Mouse (Mus musculus) embryonic facial prominence, embryonic 11.5 days (tissue): ENCODE measurements around the gene Psg26. TPM values are rescaled to one million over a fixed set of nuclear protein-coding genes. Genes with fewer than 3 reads are reported as not detected.
"Not testable (repeated sequence)": the region's sequence is repeated elsewhere in the genome, so short reads cannot be mapped to it uniquely, and the experiment has no call there.

ENCODE experiments used
- ATAC-seq: fragments of 200-750 bp; cut with Nextera tagmentation; replicated peaks from 2 replicates; pipeline ENCODE4 v1.8.0; 2017; ENCODE audit warnings: low read depth; ENCODE audit not compliant: insufficient number of reproducible peaks, low FRiP score, low TSS enrichment
- DNase-seq: peaks from one replicate; pipeline ENCODE4 v3.0.0-alpha.2; 2015; ENCODE audit warnings: low spot score
- H3K27ac ChIP-seq: fragments of 300-500 bp; sonication (generic); replicated peaks from 2 replicates; pipeline ENCODE4 v1.5.1; 2014; ENCODE audit warnings: mild to moderate bottlenecking, low read depth, low read length, control low read depth
- H3K27me3 ChIP-seq: fragments of 300-500 bp; sonication (generic); 2 replicates; pipeline ENCODE4 v1.6.1; 2014; ENCODE audit warnings: mild to moderate bottlenecking, low read length, moderate library complexity, mixed read lengths; ENCODE audit not compliant: control insufficient read depth, insufficient read depth
- H3K36me3 ChIP-seq: fragments of 300-500 bp; sonication (generic); replicated peaks from 2 replicates; pipeline ENCODE4 v1.6.1; 2014; ENCODE audit warnings: low read depth, mild to moderate bottlenecking, low read length, moderate library complexity, mixed read lengths; ENCODE audit not compliant: control insufficient read depth, insufficient read depth
- H3K4me1 ChIP-seq: fragments of 300-500 bp; sonication (generic); 2 replicates; pipeline ENCODE4 v1.6.1; 2014; ENCODE audit warnings: low read length, mixed read lengths; ENCODE audit not compliant: control insufficient read depth, insufficient read depth
- H3K4me2 ChIP-seq: fragments of 300-500 bp; sonication (generic); 2 replicates; pipeline ENCODE4 v1.6.1; 2014; ENCODE audit warnings: low read depth, mild to moderate bottlenecking, control low read depth, low read length, moderate library complexity
- H3K4me3 ChIP-seq: fragments of 300-500 bp; sonication (generic); 2 replicates; pipeline ENCODE4 v1.5.1; 2014; ENCODE audit warnings: low read depth, low read length, control low read depth
- H3K9ac ChIP-seq: fragments of 300-500 bp; sonication (generic); replicated peaks from 2 replicates; pipeline ENCODE4 v1.6.1; 2014; ENCODE audit warnings: mild to moderate bottlenecking, control low read depth, low read length
- H3K9me3 ChIP-seq: fragments of 300-500 bp; sonication (generic); replicated peaks from 2 replicates; pipeline ENCODE4 v1.6.1; 2016; ENCODE audit warnings: mild to moderate bottlenecking, low read length, inconsistent platforms, mixed read lengths; ENCODE audit not compliant: control insufficient read depth
- WGBS: fragments of 180-500 bp; shearing (Covaris S2); extraction: QIAGEN DNeasy Blood & Tissue Kit; methylation state at CpG from one replicate; pipeline ENCODE4 v1.1.7; 2014; 5-methylcytosine and 5-hydroxymethylcytosine counted together
- polyA plus RNA-seq: library from polyadenylated mRNA; unstranded; fragments of >200 nt; fragmentation: Nextera tagmentation; extraction: Ambion mirVana; gene quantifications from 2 replicates; pipeline ENCODE4 v1.2.1, GENCODE M21; 2014

Gene Psg26
- polyA plus RNA-seq: not detected in 2 replicates

DNA sequence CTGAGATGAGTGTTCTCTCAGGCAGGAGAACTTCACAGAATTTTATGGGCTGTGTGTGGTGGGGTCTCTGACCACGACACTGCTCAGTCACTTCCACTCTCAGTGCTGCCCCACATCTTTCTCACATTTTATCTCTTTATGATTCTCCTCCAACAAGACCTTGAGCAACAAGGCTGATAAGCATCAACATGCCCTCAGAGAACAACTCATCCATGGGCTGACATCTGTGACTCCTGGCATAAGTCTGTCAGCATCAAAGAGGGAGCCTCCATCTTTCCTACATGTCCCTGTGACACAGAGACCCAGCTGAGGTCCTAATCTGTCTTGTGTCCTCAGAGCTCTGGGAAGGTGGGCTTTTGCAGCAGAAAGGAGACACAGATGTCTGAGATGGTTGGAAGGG lies at the start of gene Psg26:
Psg26 (minus strand) TSS at position 101 of the 400 bp plus-strand sequence.
- no peak within 1 kb of the TSS for H3K9ac ChIP-seq
- H3K4me2 ChIP-seq: no peak within 1 kb of the TSS
- WGBS: 83% methylated on average over 1 of the region's 1 CpGs
- H3K4me1 ChIP-seq: no peaks in the 10 kb centered on the region
- H3K9me3 ChIP-seq: no peaks in the 10 kb centered on the region
- H3K27me3 ChIP-seq: no peaks in the 10 kb centered on the region
- DNase-seq (no peak), ATAC-seq (no peak)
- H3K4me3 ChIP-seq: no peak within 1 kb of the TSS
- no peaks in the 10 kb centered on the region for H3K36me3 ChIP-seq
- H3K27ac ChIP-seq: no peak within 1 kb of the TSS

DNA sequence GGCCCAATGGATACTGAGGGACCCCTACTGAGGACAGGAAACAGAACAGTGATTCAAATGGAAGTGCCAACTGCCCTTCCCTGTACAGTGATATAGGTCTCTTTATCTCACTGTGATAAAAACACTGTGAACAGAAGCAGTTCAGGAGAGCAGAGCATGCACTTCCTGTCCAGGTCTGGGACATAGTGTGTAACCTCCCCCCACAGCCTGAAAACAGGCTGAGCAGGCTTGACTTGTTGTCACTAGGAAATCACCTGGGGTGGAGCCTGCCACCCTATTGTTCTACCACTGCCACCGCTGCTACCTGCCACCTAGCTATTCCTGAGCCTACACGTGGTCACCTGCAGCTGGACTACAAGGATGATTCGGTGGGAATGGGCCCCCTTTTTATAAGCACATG lies 49.4 kb upstream of the Psg26 start:
- no peaks in the 10 kb centered on the region for H3K27me3 ChIP-seq
- no peaks in the 10 kb centered on the region for H3K9me3 ChIP-seq
- ATAC-seq: no peak
- no peak overlapping the region for H3K4me3 ChIP-seq
- H3K27ac ChIP-seq: no peak overlapping the region
- DNase-seq: no peak
- no peak overlapping the region for H3K9ac ChIP-seq
- 46% methylated on average over 3 of the region's 3 CpGs for WGBS
- no peaks in the 10 kb centered on the region for H3K36me3 ChIP-seq
- H3K4me2 ChIP-seq: no peak overlapping the region
- H3K4me1 ChIP-seq: no peaks in the 10 kb centered on the region

DNA sequence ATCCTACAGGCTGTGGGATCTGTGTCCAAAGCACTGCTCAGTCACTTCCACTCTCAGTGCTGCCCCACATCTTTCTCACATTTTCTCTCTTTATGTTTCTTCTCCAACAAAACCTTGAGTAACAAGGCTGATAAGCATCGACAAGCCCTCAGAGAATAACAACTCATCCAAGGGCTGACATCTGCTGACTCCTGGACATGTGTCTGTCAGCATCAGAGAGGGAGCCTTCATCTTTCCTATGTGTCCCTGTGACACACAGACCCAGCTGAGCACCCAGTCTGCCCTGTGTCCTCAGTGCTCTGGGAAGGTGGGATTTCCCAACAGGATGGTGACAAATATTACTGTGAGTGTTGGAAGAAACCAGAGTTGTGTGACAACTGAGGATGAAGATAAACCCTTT lies 48.2 kb upstream of the Psg26 start, which contains the start of gene Psg25:
Psg25 (minus strand) TSS at position 101 of the 400 bp plus-strand sequence.
- Histone ChIP-seq H3K4me3 (no peak within 1 kb of the TSS), H3K9ac (no peak within 1 kb of the TSS), H3K36me3 (no peaks in the 10 kb centered on the region), H3K9me3 (no peaks in the 10 kb centered on the region), H3K27ac (no peak within 1 kb of the TSS), H3K27me3 (no peaks in the 10 kb centered on the region), H3K4me2 (no peak within 1 kb of the TSS), H3K4me1 (no peaks in the 10 kb centered on the region)
- DNase-seq: no peak
- ATAC-seq: no peak
- WGBS: 81% methylated on average over 1 of the region's 1 CpGs

DNA sequence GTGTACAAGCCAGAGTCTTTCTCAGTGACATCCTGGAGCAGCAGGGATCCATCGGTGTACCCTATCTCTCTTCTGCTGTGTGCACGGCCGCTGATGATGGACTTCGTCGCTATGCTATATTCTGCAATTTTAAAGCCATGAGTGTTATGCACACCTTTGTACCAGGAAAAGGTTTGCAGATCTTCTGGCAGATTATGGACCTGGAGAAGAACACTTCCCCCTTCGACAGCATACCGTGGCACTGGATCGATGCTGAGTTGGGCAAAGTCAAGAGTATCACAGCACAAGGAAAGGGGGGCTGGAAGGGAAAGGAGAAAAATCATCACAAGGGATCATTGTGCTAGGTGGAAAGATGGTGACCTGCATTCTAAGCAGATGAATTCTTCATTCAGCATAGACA lies 40.7 kb upstream of the Psg26 start:
- WGBS: 92% methylated on average over 8 of the region's 8 CpGs
- Histone ChIP-seq H3K4me3 (no peak overlapping the region), H3K4me2 (no peak overlapping the region), H3K9ac (no peak overlapping the region), H3K27me3 (no peaks in the 10 kb centered on the region), H3K36me3 (no peaks in the 10 kb centered on the region), H3K4me1 (no peaks in the 10 kb centered on the region), H3K9me3 (no peaks in the 10 kb centered on the region), H3K27ac (no peak overlapping the region)
- DNase-seq (no peak), ATAC-seq (no peak)

DNA sequence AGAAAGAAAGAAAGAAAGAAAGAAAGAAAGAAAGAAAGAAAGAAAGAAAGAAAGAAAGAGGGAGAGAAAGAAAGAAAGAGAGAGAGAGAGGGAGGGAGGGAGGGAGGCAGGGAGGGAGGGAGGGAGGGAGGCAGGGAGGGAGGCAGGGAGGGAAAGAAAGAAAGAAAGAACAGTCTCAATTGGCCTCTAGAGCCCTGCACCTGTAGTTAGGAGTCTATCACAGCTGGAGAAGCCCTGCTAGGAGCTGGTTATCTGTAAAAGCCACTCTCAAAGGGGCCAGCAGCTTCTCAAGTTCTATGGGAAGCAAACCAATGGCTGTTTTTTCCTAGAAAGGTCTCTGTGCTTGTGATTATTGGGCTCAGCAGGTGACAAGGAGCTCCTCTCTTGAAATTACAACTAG lies 28.9 kb upstream of the Psg26 start:
- H3K27ac ChIP-seq, H3K36me3 ChIP-seq, H3K27me3 ChIP-seq, H3K4me1 ChIP-seq, H3K9me3 ChIP-seq, DNase-seq, H3K4me2 ChIP-seq, ATAC-seq, H3K9ac ChIP-seq, H3K4me3 ChIP-seq: not testable (repeated sequence)

DNA sequence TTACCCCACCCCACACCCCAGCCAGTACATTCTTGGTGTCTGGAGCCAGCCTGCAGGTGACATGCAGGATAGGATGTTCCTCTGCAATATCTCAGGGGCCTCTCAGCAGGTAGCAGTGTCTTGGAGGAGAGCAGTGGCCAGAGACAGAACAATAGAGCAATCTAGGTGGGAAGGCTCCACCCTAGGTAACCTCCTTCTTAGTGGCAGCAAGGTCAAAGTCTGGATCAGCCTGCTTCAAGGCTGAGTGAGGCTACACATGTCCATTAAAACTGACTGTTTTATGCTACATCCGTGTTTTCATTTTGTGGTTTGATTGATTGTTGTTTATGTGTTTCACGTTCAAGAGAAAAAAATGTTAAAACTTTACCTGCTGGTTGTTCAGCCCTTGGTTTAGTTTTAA lies 28.4 kb upstream of the Psg26 start:
- not testable (repeated sequence) for ATAC-seq

DNA sequence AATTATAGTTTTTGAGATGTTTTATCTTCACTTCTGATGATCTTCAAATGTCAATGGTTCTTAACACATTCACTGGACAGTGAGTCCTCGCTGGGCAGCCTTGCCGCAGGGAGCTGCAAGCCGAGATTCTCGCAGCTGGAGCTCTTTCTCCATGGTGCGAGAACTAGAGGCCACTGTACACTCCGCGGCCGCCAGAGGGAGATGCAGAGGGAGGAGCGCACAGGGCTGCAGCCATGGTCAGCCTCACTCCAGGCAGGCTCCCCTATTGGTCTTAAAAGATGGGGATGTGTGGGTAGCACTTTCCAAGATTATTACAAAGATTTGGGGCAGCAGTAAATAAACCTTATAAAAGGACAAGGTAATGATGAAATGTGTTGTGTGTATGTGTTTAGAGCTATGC lies 27.5 kb upstream of the Psg26 start:
- H3K4me1 ChIP-seq: no peaks in the 10 kb centered on the region
- H3K9ac ChIP-seq: no peak overlapping the region
- H3K4me2 ChIP-seq: no peak overlapping the region
- ATAC-seq (no peak), DNase-seq (peak; percentile 43)
- no peaks in the 10 kb centered on the region for H3K9me3 ChIP-seq
- no peak overlapping the region for H3K27ac ChIP-seq
- no peaks in the 10 kb centered on the region for H3K36me3 ChIP-seq
- H3K27me3 ChIP-seq: no peaks in the 10 kb centered on the region
- WGBS: 24% methylated on average over 9 of the region's 9 CpGs
- no peak overlapping the region for H3K4me3 ChIP-seq

More for the DNA sequence above, 28.4 kb upstream of the Psg26 start:
- H3K36me3 ChIP-seq, H3K27me3 ChIP-seq, H3K4me1 ChIP-seq, H3K4me3 ChIP-seq, H3K4me2 ChIP-seq, H3K9me3 ChIP-seq, DNase-seq, H3K9ac ChIP-seq, H3K27ac ChIP-seq: not testable (repeated sequence)
- 57% methylated on average over 2 of the region's 2 CpGs for WGBS

DNA sequence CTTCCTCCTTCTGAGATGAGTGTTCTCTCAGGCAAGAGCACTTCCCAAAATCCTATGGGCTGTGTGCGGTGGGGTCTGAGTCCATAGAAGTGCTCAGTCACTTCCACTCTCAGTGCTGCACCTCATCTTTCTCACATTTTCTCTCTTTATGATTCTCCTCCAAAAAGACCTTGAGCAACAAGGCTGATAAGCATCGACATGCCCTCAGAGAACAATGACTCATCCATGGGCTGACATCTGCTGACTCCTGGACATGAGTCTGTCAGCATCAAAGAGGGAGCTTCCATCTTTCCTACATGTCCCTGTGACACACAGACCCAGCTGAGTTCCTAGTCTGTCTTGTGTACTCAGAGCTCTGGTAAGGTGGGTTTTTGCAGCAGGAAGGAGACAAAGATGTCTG lies 52.0 kb downstream of the Psg26 start, which contains the start of gene Psg28:
Psg28 (minus strand) TSS at position 101 of the 400 bp plus-strand sequence.
- H3K9me3 ChIP-seq, H3K27me3 ChIP-seq, H3K9ac ChIP-seq, H3K36me3 ChIP-seq, DNase-seq, H3K4me2 ChIP-seq, H3K4me3 ChIP-seq, H3K27ac ChIP-seq, ATAC-seq, H3K4me1 ChIP-seq: not testable (repeated sequence)
- WGBS: 75% methylated on average over 2 of the region's 2 CpGs
